Mouse (Mus musculus) megakaryocyte, embryonic 14.5 days (primary cell): ENCODE results near the gene Fnbp1l. TPM values are rescaled to one million over a fixed set of nuclear protein-coding genes. Genes with fewer than 3 reads are reported as not detected.

ENCODE experiments used
- H3K27me3 ChIP-seq: replicated peaks from 2 replicates; pipeline ENCODE3; 2012; ENCODE audit warnings: inconsistent platforms
- H3K36me3 ChIP-seq: replicated peaks from 2 replicates; pipeline ENCODE3; 2012; ENCODE audit warnings: low read length, inconsistent platforms, mixed read lengths
- H3K4me1 ChIP-seq: 2 replicates; pipeline ENCODE4 v1.6.1; 2012; ENCODE audit warnings: inconsistent platforms
- H3K4me3 ChIP-seq: replicated peaks from 2 replicates; pipeline ENCODE3; 2012; ENCODE audit warnings: moderate library complexity, mild to moderate bottlenecking, inconsistent platforms
- H3K9me3 ChIP-seq: 2 replicates; pipeline ENCODE4 v1.6.1; 2012; ENCODE audit warnings: inconsistent platforms
- FLI1 ChIP-seq: IDR thresholded peaks from 2 replicates; pipeline ENCODE4 v1.6.1; 2012; ENCODE audit warnings: low read length, inconsistent platforms, mixed read lengths
- GATA1 ChIP-seq: IDR thresholded peaks from 3 replicates; pipeline ENCODE4 v1.6.1; 2012; ENCODE audit warnings: mixed read lengths, low read length, inconsistent platforms, borderline replicate concordance
- polyA plus RNA-seq: library from polyadenylated mRNA; stranded (reverse); fragments of >175 nt; gene quantifications from 2 replicates; pipeline ENCODE4 v1.2.3, GENCODE M21; 2012; ENCODE audit warnings: low replicate concordance; ENCODE audit not compliant: insufficient read depth

Gene Fnbp1l
- 0.22 TPM in 1 of 2 replicates, not detected in the other for polyA plus RNA-seq

- Histone ChIP-seq H3K4me3 (peak within 1 kb of the TSS; percentile 96), H3K36me3 (no peaks in the 10 kb centered on the region), H3K4me1 (peaks cover 34% of the 10 kb centered on the region), H3K27me3 (peaks cover 24% of the 10 kb centered on the region), H3K9me3 (no peaks in the 10 kb centered on the region)
- TF ChIP-seq GATA1 (no peak), FLI1 (no peak)
Measured at GRCm38 (mm10) chr3:122618991-122619930, at the start of gene Fnbp1l. Fnbp1l (minus strand) TSS chr3:122619715.

GRCm38 (mm10) chr3:122660795-122661194 is 41.3 kb upstream of the Fnbp1l start:
- Histone ChIP-seq H3K4me1 (peaks cover 11% of the 10 kb centered on the region), H3K9me3 (peaks cover 4% of the 10 kb centered on the region), H3K4me3 (no peak overlapping the region), H3K36me3 (peaks cover 19% of the 10 kb centered on the region), H3K27me3 (no peaks in the 10 kb centered on the region)
- no peak for TF ChIP-seq GATA1
- no peak for TF ChIP-seq FLI1

GRCm38 (mm10) chr3:122659261-122659917 is 39.9 kb upstream of the Fnbp1l start:
- TF ChIP-seq GATA1 (no peak), FLI1 (no peak)
- peaks cover 16% of the 10 kb centered on the region for H3K36me3 ChIP-seq
- peaks cover 4% of the 10 kb centered on the region for H3K9me3 ChIP-seq
- H3K4me3 ChIP-seq = no peak overlapping the region
- H3K27me3 ChIP-seq = no peaks in the 10 kb centered on the region
- H3K4me1 ChIP-seq = peaks cover 11% of the 10 kb centered on the region

GRCm38 (mm10) chr3:122647195-122647837 is 27.8 kb upstream of the Fnbp1l start:
- Histone ChIP-seq H3K4me1 (peaks cover 30% of the 10 kb centered on the region), H3K9me3 (peaks cover 3% of the 10 kb centered on the region), H3K27me3 (no peaks in the 10 kb centered on the region), H3K4me3 (peak overlapping the region; percentile 86), H3K36me3 (peaks cover 5% of the 10 kb centered on the region)
- TF ChIP-seq FLI1 (no peak), GATA1 (no peak)

GRCm38 (mm10) chr3:122640286-122640685 is 20.8 kb upstream of the Fnbp1l start:
- peaks cover 45% of the 10 kb centered on the region for H3K4me1 ChIP-seq
- peaks cover 4% of the 10 kb centered on the region for H3K9me3 ChIP-seq
- TF ChIP-seq FLI1 (no peak), GATA1 (no peak)
- H3K36me3 ChIP-seq = peaks cover 3% of the 10 kb centered on the region
- H3K4me3 ChIP-seq = no peak overlapping the region
- no peaks in the 10 kb centered on the region for H3K27me3 ChIP-seq

GRCm38 (mm10) chr3:122639197-122639475 is 19.6 kb upstream of the Fnbp1l start:
- Histone ChIP-seq H3K4me1 (peaks cover 52% of the 10 kb centered on the region), H3K36me3 (peaks cover 3% of the 10 kb centered on the region)
- no peak for TF ChIP-seq FLI1
- no peak for TF ChIP-seq GATA1

GRCm38 (mm10) chr3:122638329-122639196 is 19.0 kb upstream of the Fnbp1l start:
- H3K27me3 ChIP-seq = no peaks in the 10 kb centered on the region
- peaks cover 4% of the 10 kb centered on the region for H3K9me3 ChIP-seq
- H3K36me3 ChIP-seq = peaks cover 3% of the 10 kb centered on the region
- H3K4me1 ChIP-seq = peaks cover 52% of the 10 kb centered on the region
- no peak for TF ChIP-seq GATA1
- TF ChIP-seq FLI1 = no peak
- peak overlapping the region; percentile 71 for H3K4me3 ChIP-seq

More at GRCm38 (mm10) chr3:122639197-122639475, 19.6 kb upstream of the Fnbp1l start:
- Histone ChIP-seq H3K4me3 (peak overlapping the region; percentile 48), H3K9me3 (peaks cover 4% of the 10 kb centered on the region), H3K27me3 (no peaks in the 10 kb centered on the region)

GRCm38 (mm10) chr3:122637280-122637679 is 17.8 kb upstream of the Fnbp1l start:
- H3K4me1 ChIP-seq = peaks cover 47% of the 10 kb centered on the region
- peaks cover under 1% of the 10 kb centered on the region for H3K9me3 ChIP-seq
- no peaks in the 10 kb centered on the region for H3K27me3 ChIP-seq
- no peak for TF ChIP-seq FLI1
- TF ChIP-seq GATA1 = no peak
- no peaks in the 10 kb centered on the region for H3K36me3 ChIP-seq
- no peak overlapping the region for H3K4me3 ChIP-seq

GRCm38 (mm10) chr3:122635246-122635645 is 15.7 kb upstream of the Fnbp1l start:
- Histone ChIP-seq H3K27me3 (peaks cover 2% of the 10 kb centered on the region), H3K9me3 (no peaks in the 10 kb centered on the region), H3K4me3 (peak overlapping the region; percentile 30), H3K4me1 (peaks cover 38% of the 10 kb centered on the region), H3K36me3 (no peaks in the 10 kb centered on the region)
- TF ChIP-seq FLI1 (no peak), GATA1 (no peak)
